Mouse (Mus musculus): ENCODE measurements at regions not wholly inside any gene's neighbourhood (a gene's known extent, or its start where the extent isn't known, plus 50 kb on each side); places are given as distances from the start of the nearest gene placed in this dataset.

DNA sequence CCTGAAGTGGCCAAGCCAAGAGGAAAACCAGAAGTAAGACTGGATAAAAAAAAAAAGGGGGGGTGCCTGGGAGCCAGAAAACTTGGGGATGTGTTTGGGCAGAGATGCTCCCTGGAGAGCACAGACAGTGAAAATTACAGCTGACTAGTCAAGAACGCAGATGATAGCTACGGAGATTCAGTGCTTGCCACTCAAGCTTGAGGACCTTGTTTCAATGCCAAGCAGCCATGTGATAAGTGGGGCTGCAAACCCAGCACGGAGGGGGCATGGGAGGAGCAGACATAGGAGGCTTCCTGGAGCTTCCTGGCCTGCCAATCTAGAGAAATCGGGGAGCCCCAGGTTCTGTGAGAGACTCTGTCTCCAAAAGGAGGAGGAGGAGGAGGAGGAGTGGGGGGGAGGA lies 223.7 kb downstream of the Setd4 start:
- WGBS, result 63% methylated on average over 4 of the region's 4 CpGs
- peaks cover 14% of the 10 kb centered on the region for H3K4me1 ChIP-seq (ENCODE audit: control insufficient read depth, insufficient read depth, low read length)

GRCm38 (mm10) chr16:93379611-93380010 lies 224.3 kb downstream of the Setd4 start:
- H3K4me3 ChIP-seq (replicated peaks; ENCODE audit: low read length), result no peak overlapping the region
- H3K4me1 ChIP-seq (ENCODE audit: control insufficient read depth, insufficient read depth, low read length), result peaks cover 14% of the 10 kb centered on the region
- no peaks in the 10 kb centered on the region for H3K9me3 ChIP-seq (ENCODE audit: control insufficient read depth, low read length)
- no peak for DNase-seq (ENCODE audit: low spot score)
- TF ChIP-seq POLR2A (IDR thresholded peaks at IDR 0.05; ENCODE audit: borderline replicate concordance, extremely low read depth, insufficient read depth, insufficient read length), result no peak
- no peak; the same call in 1 of the 2 replicates for ATAC-seq (ENCODE audit: low FRiP score, low read depth)
- H3K36me3 ChIP-seq (ENCODE audit: control insufficient read depth, insufficient read depth, low read length), result no peaks in the 10 kb centered on the region
- WGBS, result 41% methylated on average over 6 of the region's 6 CpGs
- H3K27me3 ChIP-seq (ENCODE audit: control insufficient read depth, insufficient read depth, low read length), result no peaks in the 10 kb centered on the region
- H3K27ac ChIP-seq (replicated peaks; ENCODE audit: low read depth, low read length), result no peak overlapping the region
- H3K9ac ChIP-seq (ENCODE audit: low read depth, low read length, severe bottlenecking), result no peak overlapping the region
- no peak overlapping the region for H3K4me2 ChIP-seq (replicated peaks; ENCODE audit: low read depth, low read length, severe bottlenecking)

More for the DNA sequence above, 223.7 kb downstream of the Setd4 start:
- H3K36me3 ChIP-seq (ENCODE audit: control insufficient read depth, insufficient read depth, low read length), result no peaks in the 10 kb centered on the region
- no peak overlapping the region for H3K9ac ChIP-seq (ENCODE audit: low read depth, low read length, severe bottlenecking)
- no peak overlapping the region for H3K4me2 ChIP-seq (replicated peaks; ENCODE audit: low read depth, low read length, severe bottlenecking)
- ATAC-seq (ENCODE audit: low FRiP score, low read depth) (no peak), DNase-seq (ENCODE audit: low spot score) (no peak)
- no peak overlapping the region for H3K4me3 ChIP-seq (replicated peaks; ENCODE audit: low read length)
- no peaks in the 10 kb centered on the region for H3K9me3 ChIP-seq (ENCODE audit: control insufficient read depth, low read length)
- no peaks in the 10 kb centered on the region for H3K27me3 ChIP-seq (ENCODE audit: control insufficient read depth, insufficient read depth, low read length)
- 0 out of 2 replicates have a peak overlapping the region, but pooled peaks have one; percentile 10 for H3K27ac ChIP-seq (replicated peaks; ENCODE audit: low read depth, low read length)
- no peak for TF ChIP-seq POLR2A (IDR thresholded peaks at IDR 0.05; ENCODE audit: borderline replicate concordance, extremely low read depth, insufficient read depth, insufficient read length)

DNA sequence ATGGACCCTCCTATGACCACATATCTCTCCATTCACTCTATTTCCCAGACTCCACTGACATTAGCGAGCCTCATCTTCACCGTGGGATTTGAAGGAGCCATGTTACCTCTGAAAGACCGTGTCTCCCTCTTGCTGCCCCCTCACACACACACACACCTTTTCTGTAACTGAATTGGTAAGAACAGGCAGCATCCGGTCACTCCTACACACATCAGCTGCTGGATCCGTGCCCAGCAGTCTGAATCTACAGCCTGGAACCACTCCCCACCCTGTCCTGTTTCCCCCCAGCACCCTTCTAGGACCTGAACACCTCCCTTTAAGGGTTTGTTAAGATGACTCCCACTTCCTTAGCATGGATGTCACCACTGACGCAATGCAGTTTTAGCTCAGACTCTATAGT lies 229.2 kb downstream of the Setd4 start:
- H3K27ac ChIP-seq (replicated peaks; ENCODE audit: low read depth, low read length), result no peak overlapping the region
- no peak overlapping the region for H3K9ac ChIP-seq (ENCODE audit: low read depth, low read length, severe bottlenecking)
- H3K9me3 ChIP-seq (ENCODE audit: control insufficient read depth, low read length), result no peaks in the 10 kb centered on the region
- TF ChIP-seq POLR2A (IDR thresholded peaks at IDR 0.05; ENCODE audit: borderline replicate concordance, extremely low read depth, insufficient read depth, insufficient read length), result no peak
- H3K27me3 ChIP-seq (ENCODE audit: control insufficient read depth, insufficient read depth, low read length), result no peaks in the 10 kb centered on the region
- H3K4me1 ChIP-seq (ENCODE audit: control insufficient read depth, insufficient read depth, low read length), result peaks cover 12% of the 10 kb centered on the region
- H3K36me3 ChIP-seq (ENCODE audit: control insufficient read depth, insufficient read depth, low read length), result no peaks in the 10 kb centered on the region
- ATAC-seq (ENCODE audit: low FRiP score, low read depth) (no peak), DNase-seq (ENCODE audit: low spot score) (no peak)
- no peak overlapping the region for H3K4me2 ChIP-seq (replicated peaks; ENCODE audit: low read depth, low read length, severe bottlenecking)
- H3K4me3 ChIP-seq (replicated peaks; ENCODE audit: low read length), result no peak overlapping the region
- 73% methylated on average over 6 of the region's 6 CpGs for WGBS

- DNase-seq (ENCODE audit: low spot score), result peak; percentile 56
- no peaks in the 10 kb centered on the region for H3K9me3 ChIP-seq (ENCODE audit: control insufficient read depth, low read length)
- no peaks in the 10 kb centered on the region for H3K27me3 ChIP-seq (ENCODE audit: control insufficient read depth, insufficient read depth, low read length)
- 64% methylated on average over 10 of the region's 10 CpGs for WGBS
- H3K4me3 ChIP-seq (replicated peaks; ENCODE audit: low read length), result no peak overlapping the region
- H3K4me1 ChIP-seq (ENCODE audit: control insufficient read depth, insufficient read depth, low read length), result peaks cover 20% of the 10 kb centered on the region
- peak overlapping the region; percentile 26; the same call in 1 of the 2 replicates for H3K4me2 ChIP-seq (replicated peaks; ENCODE audit: low read depth, low read length, severe bottlenecking)
- ATAC-seq (ENCODE audit: low FRiP score, low read depth), result peak; percentile 71
- peak overlapping the region; percentile 71 for H3K27ac ChIP-seq (replicated peaks; ENCODE audit: low read depth, low read length)
- no peaks in the 10 kb centered on the region for H3K36me3 ChIP-seq (ENCODE audit: control insufficient read depth, insufficient read depth, low read length)
- no peak for TF ChIP-seq POLR2A (IDR thresholded peaks at IDR 0.05; ENCODE audit: borderline replicate concordance, extremely low read depth, insufficient read depth, insufficient read length)
- H3K9ac ChIP-seq (ENCODE audit: low read depth, low read length, severe bottlenecking), result no peak overlapping the region
These were observed 234.1 kb downstream of the Setd4 start for GRCm38 (mm10) chr16:93369766-93370146.

GRCm38 (mm10) chr16:93368824-93369765 lies 234.8 kb downstream of the Setd4 start:
- 43% methylated on average over 21 of the region's 21 CpGs for WGBS
- ATAC-seq (ENCODE audit: low FRiP score, low read depth) (peak; percentile 48), DNase-seq (ENCODE audit: low spot score) (peak; percentile 84)
- Histone ChIP-seq H3K4me1 (ENCODE audit: control insufficient read depth, insufficient read depth, low read length) (peaks cover 20% of the 10 kb centered on the region), H3K4me2 (replicated peaks; ENCODE audit: low read depth, low read length, severe bottlenecking) (peak overlapping the region; percentile 26; the same call in 1 of the 2 replicates), H3K36me3 (ENCODE audit: control insufficient read depth, insufficient read depth, low read length) (no peaks in the 10 kb centered on the region), H3K9me3 (ENCODE audit: control insufficient read depth, low read length) (no peaks in the 10 kb centered on the region), H3K27me3 (ENCODE audit: control insufficient read depth, insufficient read depth, low read length) (no peaks in the 10 kb centered on the region), H3K27ac (replicated peaks; ENCODE audit: low read depth, low read length) (peak overlapping the region; percentile 71), H3K4me3 (replicated peaks; ENCODE audit: low read length) (no peak overlapping the region), H3K9ac (ENCODE audit: low read depth, low read length, severe bottlenecking) (no peak overlapping the region)
- no peak for TF ChIP-seq POLR2A (IDR thresholded peaks at IDR 0.05; ENCODE audit: borderline replicate concordance, extremely low read depth, insufficient read depth, insufficient read length)
